Mouse (Mus musculus): ENCODE results near the gene Col19a1. TPM values are rescaled to one million over a fixed set of nuclear protein-coding genes. Genes with fewer than 3 reads are reported as not detected.

Col19a1 gene
- polyA plus RNA-seq, 1 experiment from 2014 or later, result 0.45 TPM

DNA sequence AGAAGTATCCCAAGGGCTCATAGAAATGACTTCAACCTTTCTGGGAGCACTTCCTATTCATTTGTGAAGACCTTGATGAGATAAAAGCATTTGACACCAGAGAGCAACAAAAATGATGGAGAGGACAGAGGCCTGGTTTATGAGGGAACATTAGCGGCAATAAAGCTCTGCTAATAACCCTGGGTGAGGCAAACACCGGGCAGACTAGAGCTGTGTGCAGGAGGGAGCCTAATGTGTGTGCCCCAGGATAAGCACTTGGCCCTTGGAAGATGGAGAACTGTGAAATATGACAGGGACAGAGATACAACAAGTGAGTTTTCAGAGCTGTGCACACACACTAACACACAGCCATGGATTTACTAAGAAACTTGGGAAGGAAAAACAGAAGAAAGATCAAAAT lies 294.8 kb downstream of the Col19a1 start:
- ATAC-seq (replicated peaks; ENCODE audit: insufficient number of reproducible peaks, low FRiP score, low TSS enrichment, low read depth), result no peak
- WGBS, result 76% methylated on average over 2 of the region's 2 CpGs
- Histone ChIP-seq H3K9me3 (replicated peaks; ENCODE audit: control insufficient read depth, low read length) (no peaks in the 10 kb centered on the region), H3K27me3 (ENCODE audit: control insufficient read depth, insufficient read depth, low read length) (no peaks in the 10 kb centered on the region), H3K4me2 (ENCODE audit: low read depth, low read length) (no peak overlapping the region), H3K36me3 (replicated peaks; ENCODE audit: control insufficient read depth, insufficient read depth, low read depth, low read length) (no peaks in the 10 kb centered on the region), H3K27ac (replicated peaks; ENCODE audit: low read depth, low read length) (no peak overlapping the region), H3K4me1 (ENCODE audit: control insufficient read depth, insufficient read depth, low read length) (no peaks in the 10 kb centered on the region), H3K9ac (replicated peaks; ENCODE audit: low read length) (no peak overlapping the region), H3K4me3 (ENCODE audit: low read depth, low read length) (no peak overlapping the region)
- DNase-seq (ENCODE audit: low spot score), result no peak

DNA sequence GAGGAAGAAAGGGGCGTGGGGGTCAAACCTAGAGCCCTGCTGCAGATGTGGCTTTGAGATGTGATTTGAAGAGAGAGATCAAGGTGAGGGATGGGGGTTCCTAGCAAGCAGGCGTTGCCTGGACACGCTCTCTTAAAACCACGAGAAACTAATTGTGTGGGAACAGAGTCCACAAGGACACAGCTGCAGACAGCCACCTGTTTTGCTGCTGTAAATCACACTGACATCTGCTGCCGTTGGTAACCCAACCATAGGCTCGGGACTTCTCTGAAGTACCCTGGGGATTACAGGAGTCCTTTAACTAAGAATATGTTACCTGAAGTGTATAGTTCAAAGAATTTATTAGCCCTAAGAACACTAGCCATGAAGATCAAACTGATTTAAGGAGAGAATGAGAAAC lies 300.9 kb downstream of the Col19a1 start:
- H3K27me3 ChIP-seq (ENCODE audit: control insufficient read depth, insufficient read depth, low read length), result no peaks in the 10 kb centered on the region
- no peak overlapping the region for H3K27ac ChIP-seq (replicated peaks; ENCODE audit: low read depth, low read length)
- no peaks in the 10 kb centered on the region for H3K4me1 ChIP-seq (ENCODE audit: control insufficient read depth, insufficient read depth, low read length)
- no peak overlapping the region for H3K4me2 ChIP-seq (ENCODE audit: low read depth, low read length)
- WGBS, result 41% methylated on average over 6 of the region's 6 CpGs
- no peaks in the 10 kb centered on the region for H3K36me3 ChIP-seq (replicated peaks; ENCODE audit: control insufficient read depth, insufficient read depth, low read depth, low read length)
- no peak for ATAC-seq (replicated peaks; ENCODE audit: insufficient number of reproducible peaks, low FRiP score, low TSS enrichment, low read depth)
- no peaks in the 10 kb centered on the region for H3K9me3 ChIP-seq (replicated peaks; ENCODE audit: control insufficient read depth, low read length)
- H3K9ac ChIP-seq (replicated peaks; ENCODE audit: low read length), result no peak overlapping the region
- DNase-seq (ENCODE audit: low spot score), result no peak
- no peak overlapping the region for H3K4me3 ChIP-seq (ENCODE audit: low read depth, low read length)

DNA sequence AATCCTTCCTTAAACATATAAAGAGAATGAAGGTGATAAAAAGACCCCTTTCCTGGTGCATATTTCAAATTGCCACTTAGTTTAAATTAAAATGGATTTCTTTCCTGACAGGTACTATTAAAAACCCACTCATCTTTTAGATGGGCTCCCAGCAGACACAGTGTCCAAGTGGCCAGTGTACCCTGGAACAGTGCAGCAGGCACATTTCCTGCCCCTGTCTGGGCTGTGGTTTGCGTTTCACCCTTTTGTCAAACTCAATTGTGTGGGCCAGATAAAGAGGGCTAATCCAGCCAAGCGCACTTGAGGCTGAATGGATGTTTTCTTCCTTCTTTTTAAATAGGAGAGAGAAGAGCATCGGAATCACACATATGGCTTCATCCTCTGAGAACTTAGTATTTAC lies 320.2 kb downstream of the Col19a1 start:
- H3K9me3 ChIP-seq (replicated peaks; ENCODE audit: control insufficient read depth, low read length), result no peaks in the 10 kb centered on the region
- DNase-seq (ENCODE audit: low spot score) (no peak), ATAC-seq (replicated peaks; ENCODE audit: insufficient number of reproducible peaks, low FRiP score, low TSS enrichment, low read depth) (no peak)
- H3K4me2 ChIP-seq (ENCODE audit: low read depth, low read length), result no peak overlapping the region
- H3K4me1 ChIP-seq (ENCODE audit: control insufficient read depth, insufficient read depth, low read length), result no peaks in the 10 kb centered on the region
- H3K9ac ChIP-seq (replicated peaks; ENCODE audit: low read length), result no peak overlapping the region
- WGBS, result 53% methylated on average over 3 of the region's 3 CpGs
- H3K27me3 ChIP-seq (ENCODE audit: control insufficient read depth, insufficient read depth, low read length), result no peaks in the 10 kb centered on the region
- no peak overlapping the region for H3K4me3 ChIP-seq (ENCODE audit: low read depth, low read length)
- H3K36me3 ChIP-seq (replicated peaks; ENCODE audit: control insufficient read depth, insufficient read depth, low read depth, low read length), result no peaks in the 10 kb centered on the region
- H3K27ac ChIP-seq (replicated peaks; ENCODE audit: low read depth, low read length), result no peak overlapping the region

DNA sequence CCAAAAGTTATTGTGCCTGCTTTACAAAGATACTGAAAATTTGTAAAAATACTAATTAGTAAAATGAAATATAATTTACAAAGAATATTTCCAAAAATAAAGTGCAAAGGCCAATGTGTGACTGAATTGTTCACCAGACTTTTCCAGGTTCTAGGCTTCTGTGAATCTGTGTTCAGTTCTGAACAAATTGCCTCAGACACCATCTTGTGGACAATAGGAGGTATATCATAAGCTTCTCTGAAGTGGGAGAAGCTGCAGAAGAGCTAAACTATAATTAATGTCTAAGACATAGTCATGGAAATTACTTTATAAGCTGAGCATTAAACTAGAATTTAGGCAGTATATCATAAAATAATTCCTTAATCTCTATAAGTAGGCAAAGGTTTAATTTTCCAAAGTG lies 326.1 kb downstream of the Col19a1 start:
- Histone ChIP-seq H3K4me2 (ENCODE audit: low read depth, low read length) (no peak overlapping the region), H3K27me3 (ENCODE audit: control insufficient read depth, insufficient read depth, low read length) (no peaks in the 10 kb centered on the region), H3K9me3 (replicated peaks; ENCODE audit: control insufficient read depth, low read length) (no peaks in the 10 kb centered on the region), H3K36me3 (replicated peaks; ENCODE audit: control insufficient read depth, insufficient read depth, low read depth, low read length) (no peaks in the 10 kb centered on the region), H3K27ac (replicated peaks; ENCODE audit: low read depth, low read length) (no peak overlapping the region), H3K4me3 (ENCODE audit: low read depth, low read length) (no peak overlapping the region), H3K4me1 (ENCODE audit: control insufficient read depth, insufficient read depth, low read length) (no peaks in the 10 kb centered on the region), H3K9ac (replicated peaks; ENCODE audit: low read length) (no peak overlapping the region)
- no peak for ATAC-seq (replicated peaks; ENCODE audit: insufficient number of reproducible peaks, low FRiP score, low TSS enrichment, low read depth)
- peak; percentile 14 for DNase-seq (ENCODE audit: low spot score)

DNA sequence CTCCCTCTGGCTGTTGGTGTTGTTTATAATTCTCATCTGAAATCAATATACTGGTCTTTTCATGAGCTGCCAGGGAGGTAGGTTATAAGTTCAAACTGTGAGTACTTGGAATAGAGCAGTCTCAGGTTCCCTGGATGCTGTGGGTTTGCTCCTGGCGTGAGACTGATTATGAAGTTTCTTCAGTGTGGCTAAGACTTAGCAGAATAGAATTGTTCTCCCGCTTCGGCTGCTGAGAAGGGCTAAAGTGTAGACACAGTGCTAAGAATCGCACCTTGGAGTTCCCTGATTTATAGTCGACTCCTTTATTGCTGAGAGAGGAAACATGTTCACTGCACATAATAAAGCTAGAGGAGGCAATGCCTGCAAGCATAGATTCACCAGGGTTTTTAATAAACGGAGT lies 327.9 kb downstream of the Col19a1 start:
- Histone ChIP-seq H3K4me3 (ENCODE audit: low read depth, low read length) (no peak overlapping the region), H3K9ac (replicated peaks; ENCODE audit: low read length) (no peak overlapping the region), H3K4me1 (ENCODE audit: control insufficient read depth, insufficient read depth, low read length) (no peaks in the 10 kb centered on the region), H3K9me3 (replicated peaks; ENCODE audit: control insufficient read depth, low read length) (no peaks in the 10 kb centered on the region), H3K36me3 (replicated peaks; ENCODE audit: control insufficient read depth, insufficient read depth, low read depth, low read length) (no peaks in the 10 kb centered on the region), H3K27ac (replicated peaks; ENCODE audit: low read depth, low read length) (no peak overlapping the region), H3K4me2 (ENCODE audit: low read depth, low read length) (no peak overlapping the region), H3K27me3 (ENCODE audit: control insufficient read depth, insufficient read depth, low read length) (no peaks in the 10 kb centered on the region)
- no peak for DNase-seq (ENCODE audit: low spot score)
- ATAC-seq (replicated peaks; ENCODE audit: insufficient number of reproducible peaks, low FRiP score, low TSS enrichment, low read depth), result no peak
- 78% methylated on average over 6 of the region's 6 CpGs for WGBS

DNA sequence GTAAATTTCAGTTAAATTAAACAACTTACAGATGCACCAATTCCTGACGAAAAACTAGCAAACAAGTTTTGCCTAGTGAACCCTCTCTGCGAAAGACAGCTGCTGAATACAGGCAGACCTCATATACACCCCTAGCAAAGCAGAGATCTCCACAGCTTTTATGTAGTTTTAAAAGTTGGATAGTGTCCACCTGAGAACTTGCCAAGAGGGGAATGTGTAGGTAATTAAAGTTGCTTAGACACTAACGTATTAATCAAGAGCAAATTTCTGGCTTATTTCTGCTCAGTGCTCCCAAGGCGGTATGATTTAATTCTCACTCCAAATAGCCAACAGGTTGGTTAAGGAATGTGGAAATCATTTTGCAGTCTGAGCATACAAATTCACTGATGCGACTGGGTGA lies 329.3 kb downstream of the Col19a1 start:
- Histone ChIP-seq H3K9ac (replicated peaks; ENCODE audit: low read length) (no peak overlapping the region), H3K9me3 (replicated peaks; ENCODE audit: control insufficient read depth, low read length) (no peaks in the 10 kb centered on the region), H3K27ac (replicated peaks; ENCODE audit: low read depth, low read length) (no peak overlapping the region), H3K36me3 (replicated peaks; ENCODE audit: control insufficient read depth, insufficient read depth, low read depth, low read length) (no peaks in the 10 kb centered on the region), H3K27me3 (ENCODE audit: control insufficient read depth, insufficient read depth, low read length) (no peaks in the 10 kb centered on the region), H3K4me3 (ENCODE audit: low read depth, low read length) (no peak overlapping the region), H3K4me1 (ENCODE audit: control insufficient read depth, insufficient read depth, low read length) (no peaks in the 10 kb centered on the region), H3K4me2 (ENCODE audit: low read depth, low read length) (no peak overlapping the region)
- 77% methylated on average over 5 of the region's 5 CpGs for WGBS
- DNase-seq (ENCODE audit: low spot score) (no peak), ATAC-seq (replicated peaks; ENCODE audit: insufficient number of reproducible peaks, low FRiP score, low TSS enrichment, low read depth) (no peak)

- 0 out of 2 replicates have a peak, but pooled peaks have one; percentile 16 for ATAC-seq (replicated peaks; ENCODE audit: insufficient number of reproducible peaks, low FRiP score, low TSS enrichment, low read depth)
- Histone ChIP-seq H3K4me1 (ENCODE audit: control insufficient read depth, insufficient read depth, low read length) (no peaks in the 10 kb centered on the region), H3K9ac (replicated peaks; ENCODE audit: low read length) (no peak overlapping the region), H3K36me3 (replicated peaks; ENCODE audit: control insufficient read depth, insufficient read depth, low read depth, low read length) (no peaks in the 10 kb centered on the region), H3K27me3 (ENCODE audit: control insufficient read depth, insufficient read depth, low read length) (no peaks in the 10 kb centered on the region), H3K27ac (replicated peaks; ENCODE audit: low read depth, low read length) (no peak overlapping the region), H3K4me2 (ENCODE audit: low read depth, low read length) (no peak overlapping the region), H3K9me3 (replicated peaks; ENCODE audit: control insufficient read depth, low read length) (no peaks in the 10 kb centered on the region), H3K4me3 (ENCODE audit: low read depth, low read length) (no peak overlapping the region)
- peak; percentile 68 for DNase-seq (ENCODE audit: low spot score)
- WGBS, result 56% methylated on average over 3 of the region's 3 CpGs
These were observed 338.1 kb downstream of the Col19a1 start for GRCm38 (mm10) chr1:24249105-24249664.

DNA sequence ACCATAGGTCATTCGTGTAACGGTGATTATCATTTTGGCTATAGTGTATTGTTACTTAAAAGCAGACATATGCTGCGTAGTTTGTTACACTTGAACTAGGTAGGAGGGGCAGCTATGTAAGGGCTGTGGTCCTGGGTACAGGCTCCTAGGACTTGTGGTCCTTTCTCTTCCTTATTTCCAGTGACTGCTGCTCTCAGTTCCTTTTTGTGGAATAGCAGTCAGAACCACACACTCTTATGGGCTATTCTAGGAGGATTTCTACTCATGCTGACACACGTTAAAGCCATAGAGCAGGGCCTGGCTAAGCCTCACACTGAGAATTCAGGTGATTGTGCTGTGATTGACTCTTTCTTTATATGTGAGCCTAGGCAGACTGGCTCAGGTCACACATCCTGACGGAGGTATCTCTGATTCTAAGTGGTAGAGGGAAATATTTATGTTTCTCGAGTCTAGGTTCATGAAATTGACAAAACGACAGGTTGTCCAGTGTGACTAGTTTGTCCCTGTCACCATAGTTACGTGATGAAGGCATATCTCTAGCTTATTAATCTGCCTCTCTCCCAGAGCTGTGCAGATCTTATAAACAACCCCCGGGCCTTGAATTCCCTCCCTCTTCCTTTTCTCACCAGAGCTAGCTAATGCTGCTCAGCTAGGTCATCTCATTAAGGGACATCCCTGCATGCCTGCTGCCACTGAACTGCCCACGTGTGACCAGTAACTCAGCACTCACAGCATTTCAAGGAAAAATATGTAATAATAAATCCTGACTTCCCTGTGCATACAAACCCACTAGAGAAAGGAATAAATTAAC lies 338.8 kb downstream of the Col19a1 start:
- H3K4me2 ChIP-seq (ENCODE audit: low read depth, low read length), result no peak overlapping the region
- H3K27me3 ChIP-seq (ENCODE audit: control insufficient read depth, insufficient read depth, low read length), result no peaks in the 10 kb centered on the region
- H3K9ac ChIP-seq (replicated peaks; ENCODE audit: low read length), result no peak overlapping the region
- H3K36me3 ChIP-seq (replicated peaks; ENCODE audit: control insufficient read depth, insufficient read depth, low read depth, low read length), result no peaks in the 10 kb centered on the region
- H3K27ac ChIP-seq (replicated peaks; ENCODE audit: low read depth, low read length), result no peak overlapping the region
- no peaks in the 10 kb centered on the region for H3K9me3 ChIP-seq (replicated peaks; ENCODE audit: control insufficient read depth, low read length)
- H3K4me1 ChIP-seq (ENCODE audit: control insufficient read depth, insufficient read depth, low read length), result no peaks in the 10 kb centered on the region
- 74% methylated on average over 10 of the region's 10 CpGs for WGBS
- no peak overlapping the region for H3K4me3 ChIP-seq (ENCODE audit: low read depth, low read length)
- ATAC-seq (replicated peaks; ENCODE audit: insufficient number of reproducible peaks, low FRiP score, low TSS enrichment, low read depth), result 0 out of 2 replicates have a peak, but pooled peaks have one; percentile 22
- DNase-seq (ENCODE audit: low spot score), result no peak

All from embryonic facial prominence, embryonic 11.5 days (tissue).